Mouse (Mus musculus): ENCODE measurements around the gene Bsph2.

The Bsph2 gene

GRCm38 (mm10) chr7:13570967-13571366 lies at the start of gene Bsph2:
Gene Bsph2, minus strand, starts transcription at chr7:13571067.

DNA sequence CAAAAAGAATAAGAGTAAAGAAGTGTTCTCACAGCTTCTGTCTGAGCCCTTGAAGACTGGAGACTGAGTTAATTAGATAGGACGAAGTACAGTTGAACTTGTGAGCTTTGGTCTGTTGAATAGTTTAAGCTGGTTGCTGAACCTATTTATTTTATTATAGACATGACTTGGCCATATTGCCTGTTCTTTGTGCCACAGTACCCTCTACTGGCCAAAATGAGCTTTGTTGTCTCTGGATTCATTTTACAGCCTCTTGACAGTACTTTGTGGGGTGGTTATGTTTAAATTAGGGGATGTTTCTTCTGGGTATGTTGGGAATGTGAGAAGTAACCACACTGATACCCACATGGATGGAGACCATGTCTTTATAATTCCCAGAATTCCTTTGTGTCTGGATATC lies 59.3 kb downstream of the Bsph2 start:
- 69% methylated on average over 1 of the region's 1 CpGs for WGBS
